Mouse (Mus musculus): ENCODE results near the gene Nbea.
"Not testable (repeated sequence)": the region's sequence is repeated elsewhere in the genome, so short reads cannot be mapped to it uniquely, and the experiment has no call there.

Gene Nbea

GRCm38 (mm10) chr3:55651877-55652276 lies 531.6 kb downstream of the Nbea start:
- DNase-seq, result no peak

GRCm38 (mm10) chr3:55649541-55649940 lies 534.0 kb downstream of the Nbea start:
- no peak for DNase-seq

- DNase-seq, result no peak
Measured at GRCm38 (mm10) chr3:55648299-55648698, 535.2 kb downstream of the Nbea start.

GRCm38 (mm10) chr3:55647176-55647575 lies 536.3 kb downstream of the Nbea start:
- DNase-seq, result no peak

GRCm38 (mm10) chr3:55646437-55646836 lies 537.1 kb downstream of the Nbea start:
- no peak for DNase-seq

GRCm38 (mm10) chr3:55644035-55644618 lies 539.4 kb downstream of the Nbea start:
- DNase-seq, result no peak

GRCm38 (mm10) chr3:55637660-55638059 lies 545.8 kb downstream of the Nbea start:
- no peak for DNase-seq

GRCm38 (mm10) chr3:55635542-55636172 lies 547.8 kb downstream of the Nbea start:
- DNase-seq, result no peak

- DNase-seq, result no peak
Measured at GRCm38 (mm10) chr3:55627054-55627453, 556.4 kb downstream of the Nbea start.

GRCm38 (mm10) chr3:55621958-55622357 lies 561.5 kb downstream of the Nbea start:
- DNase-seq, result not testable (repeated sequence)

GRCm38 (mm10) chr3:55618396-55618795 lies 565.1 kb downstream of the Nbea start:
- no peak for DNase-seq

- no peak for DNase-seq
Measured at GRCm38 (mm10) chr3:55612459-55613115, 570.9 kb downstream of the Nbea start.

GRCm38 (mm10) chr3:55612023-55612422 lies 571.5 kb downstream of the Nbea start:
- DNase-seq, result no peak

GRCm38 (mm10) chr3:55610191-55610590 lies 573.3 kb downstream of the Nbea start:
- DNase-seq, result no peak

GRCm38 (mm10) chr3:55600286-55600685 lies 583.2 kb downstream of the Nbea start:
- DNase-seq, result no peak

GRCm38 (mm10) chr3:55599366-55600085 lies 584.0 kb downstream of the Nbea start:
- no peak for DNase-seq

- DNase-seq, result no peak
Measured at GRCm38 (mm10) chr3:55598681-55599080, 584.8 kb downstream of the Nbea start.

- DNase-seq, result no peak
Measured at GRCm38 (mm10) chr3:55593312-55593711, 590.2 kb downstream of the Nbea start.

- no peak for DNase-seq
Measured at GRCm38 (mm10) chr3:55590727-55591126, 592.8 kb downstream of the Nbea start.

GRCm38 (mm10) chr3:55590291-55590690 lies 593.2 kb downstream of the Nbea start:
- DNase-seq, result no peak

GRCm38 (mm10) chr3:55589402-55589944 lies 594.0 kb downstream of the Nbea start:
- DNase-seq, result no peak

- no peak for DNase-seq
Measured at GRCm38 (mm10) chr3:55587972-55588946, 595.2 kb downstream of the Nbea start.

Data from B cell, adult 2 months (primary cell).